Mouse (Mus musculus): ENCODE measurements around the gene Mtx1.

- TF ChIP-seq EP300 (IDR thresholded peaks at IDR 0.05; ENCODE audit: low read depth), result no peak
- TF ChIP-seq CTCF (IDR thresholded peaks at IDR 0.05; ENCODE audit: low read depth), result no peak
These were observed 5.7 kb downstream of the Mtx1 start for GRCm38 (mm10) chr3:89221167-89221566.
